Mouse (Mus musculus) E14TG2a.4 (cell line): ENCODE results near the gene Mgarp.

Experiments used
- CTCF ChIP-seq: conservative IDR thresholded peaks from 2 replicates; pipeline ENCODE4 v1.5.1; 2014; ENCODE audit warnings: low read length
- NANOG ChIP-seq: IDR thresholded peaks from 2 replicates; pipeline ENCODE4 v1.6.1; 2014; ENCODE audit warnings: borderline replicate concordance, low read length, mixed read lengths
- POU5F1 ChIP-seq: IDR thresholded peaks from 2 replicates; pipeline ENCODE4 v1.6.1; 2014; ENCODE audit warnings: low read length, borderline replicate concordance

DNA sequence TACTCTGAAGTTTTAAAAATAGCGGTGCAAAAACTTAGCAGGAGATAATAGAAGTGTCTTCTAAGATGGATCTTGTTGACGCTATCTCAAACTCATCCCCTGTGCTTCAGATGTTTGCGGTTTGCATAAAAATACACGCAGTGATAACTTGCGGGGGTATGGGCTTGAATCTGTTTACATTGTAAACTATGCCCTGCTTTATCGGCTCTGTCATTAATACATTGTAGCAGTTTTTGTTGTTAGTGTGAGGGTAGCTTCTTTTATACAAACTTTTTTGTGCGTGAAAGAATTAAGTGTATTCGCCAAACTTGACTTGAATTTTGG is 20.6 kb upstream of the Mgarp start:
- TF ChIP-seq CTCF: no peak
- no peak for TF ChIP-seq POU5F1
- TF ChIP-seq NANOG: no peak
